In the genomic region with DNA sequence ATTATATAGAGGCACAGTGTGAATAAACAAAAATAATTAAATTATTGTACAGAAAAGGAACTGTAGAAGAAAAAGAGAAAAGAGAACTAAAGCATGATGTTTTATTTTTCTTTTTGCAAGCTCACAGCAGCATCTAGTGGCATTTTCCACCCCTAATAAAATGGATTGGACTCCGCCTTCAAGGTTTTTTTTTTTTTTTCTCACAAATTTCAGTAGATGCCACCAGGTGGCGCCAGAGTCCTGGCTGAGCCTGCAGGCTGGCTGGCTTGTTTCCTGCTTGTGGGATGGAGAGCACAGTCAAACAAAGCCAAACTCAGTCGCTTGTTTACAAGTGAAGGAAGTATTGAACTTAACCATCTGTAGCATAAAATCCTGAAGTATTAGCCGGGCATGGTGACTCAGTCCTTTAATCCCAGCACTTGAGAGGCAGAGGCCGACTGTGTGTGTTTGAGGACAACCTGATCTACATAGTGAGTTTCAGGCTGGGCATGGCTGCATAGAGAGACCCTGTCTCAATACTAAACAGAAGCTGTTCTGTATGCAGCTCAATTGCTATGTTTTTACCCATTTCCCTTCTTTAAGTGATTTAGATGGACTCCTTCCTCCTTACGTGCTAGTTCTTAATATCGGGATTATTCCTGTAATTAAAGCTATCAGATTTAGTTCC, we compare ENCODE assay signal across 8 mouse cellular contexts.
DNase-seq lines count a peak whose midpoint lies in the region; ATAC-seq and TF ChIP-seq lines count a peak whose summit lies in the region.

No protein-coding gene starts in this region.

- H3K27ac ChIP-seq in embryonic facial prominence, embryonic 10.5 days (replicated peaks) = peak overlapping the region; percentile 82
- H3K27ac ChIP-seq in intestine, postnatal 0 days (ENCODE audit: low read depth, low read length) = no peak overlapping the region
- H3K27ac ChIP-seq in limb, embryonic 10.5 days = peak overlapping the region; percentile 85
- no peak overlapping the region for H3K27ac ChIP-seq in midbrain, postnatal 0 days (ENCODE audit: low read depth, low read length)

- H3K9me3 ChIP-seq in embryonic facial prominence, embryonic 10.5 days = no peaks in the 10 kb centered on the region
- no peaks in the 10 kb centered on the region for H3K9me3 ChIP-seq in intestine, postnatal 0 days (ENCODE audit: control insufficient read depth)
- H3K9me3 ChIP-seq in limb, embryonic 10.5 days (replicated peaks) = no peaks in the 10 kb centered on the region
- H3K9me3 ChIP-seq in midbrain, postnatal 0 days (ENCODE audit: low read length) = no peaks in the 10 kb centered on the region

- no peak overlapping the region for H3K4me3 ChIP-seq in embryonic facial prominence, embryonic 10.5 days
- H3K4me3 ChIP-seq in intestine, postnatal 0 days (ENCODE audit: low read depth, low read length) = no peak overlapping the region
- H3K4me3 ChIP-seq in limb, embryonic 10.5 days = no peak overlapping the region
- H3K4me3 ChIP-seq in midbrain, postnatal 0 days (ENCODE audit: low read depth, low read length) = no peak overlapping the region

- no peaks in the 10 kb centered on the region for H3K27me3 ChIP-seq in embryonic facial prominence, embryonic 10.5 days (replicated peaks; ENCODE audit: low read depth, poor library complexity, severe bottlenecking)
- H3K27me3 ChIP-seq in intestine, postnatal 0 days (replicated peaks; ENCODE audit: control insufficient read depth, insufficient read depth, low read length) = no peaks in the 10 kb centered on the region
- no peaks in the 10 kb centered on the region for H3K27me3 ChIP-seq in limb, embryonic 10.5 days (ENCODE audit: low read depth, poor library complexity, severe bottlenecking)
- H3K27me3 ChIP-seq in midbrain, postnatal 0 days (ENCODE audit: insufficient read depth, low read length) = no peaks in the 10 kb centered on the region

- WGBS in embryonic facial prominence, embryonic 10.5 days = 23% methylated on average over 7 of the region's 7 CpGs
- WGBS in intestine, postnatal 0 days = 23% methylated on average over 7 of the region's 7 CpGs
- 28% methylated on average over 7 of the region's 7 CpGs for WGBS in limb, embryonic 10.5 days
- WGBS in midbrain, postnatal 0 days = 21% methylated on average over 7 of the region's 7 CpGs

- H3K4me1 ChIP-seq in embryonic facial prominence, embryonic 10.5 days = peaks cover 2% of the 10 kb centered on the region; the same call in 1 of the 2 replicates
- no peaks in the 10 kb centered on the region for H3K4me1 ChIP-seq in intestine, postnatal 0 days (replicated peaks; ENCODE audit: control insufficient read depth, insufficient read depth, low read length)
- H3K4me1 ChIP-seq in limb, embryonic 10.5 days = no peaks in the 10 kb centered on the region
- H3K4me1 ChIP-seq in midbrain, postnatal 0 days (ENCODE audit: insufficient read depth, low read length) = no peaks in the 10 kb centered on the region; the same call in 1 of the 2 replicates

- DNase-seq in 416B (ENCODE audit: low read depth) = peak; percentile 93
- peak; percentile 88 for DNase-seq in adrenal gland, postnatal 10 days
- peak; percentile 85 for DNase-seq in embryonic facial prominence, embryonic 10.5 days (ENCODE audit: low spot score)
- DNase-seq in limb, embryonic 10.5 days (ENCODE audit: low spot score) = peak; percentile 89
- DNase-seq in midbrain, postnatal 0 days (ENCODE audit: low spot score) = peak; percentile 92
- DNase-seq in spleen, postnatal 4 days (ENCODE audit: low spot score in 2 of 2) = peak; percentile 53 to 86

- ATAC-seq in granulocyte monocyte progenitor cell, adult 5-6 weeks (replicated peaks; ENCODE audit: poor library complexity, severe bottlenecking) = peak; percentile 87
- peak; percentile 54 for ATAC-seq in intestine, postnatal 0 days
- ATAC-seq in midbrain, postnatal 0 days (ENCODE audit: low FRiP score) = peak; percentile 77

- TF ChIP-seq CTCF in intestine, postnatal 0 days (IDR thresholded peaks at IDR 0.05; ENCODE audit: low read depth) = peak; percentile 95
- TF ChIP-seq CTCF in midbrain, postnatal 0 days (IDR thresholded peaks at IDR 0.05) = peak; percentile 97

- no peak overlapping the region for H3K4me2 ChIP-seq in intestine, postnatal 0 days (replicated peaks; ENCODE audit: low read depth)
- no peak overlapping the region for H3K4me2 ChIP-seq in midbrain, postnatal 0 days (ENCODE audit: low read depth, low read length, poor library complexity, severe bottlenecking)

- no peak overlapping the region for H3K9ac ChIP-seq in intestine, postnatal 0 days (ENCODE audit: low read depth, low read length)
- no peak overlapping the region for H3K9ac ChIP-seq in midbrain, postnatal 0 days (replicated peaks; ENCODE audit: low read length, poor library complexity, severe bottlenecking)

- no peaks in the 10 kb centered on the region for H3K36me3 ChIP-seq in embryonic facial prominence, embryonic 10.5 days (replicated peaks)
- no peaks in the 10 kb centered on the region for H3K36me3 ChIP-seq in intestine, postnatal 0 days (ENCODE audit: control insufficient read depth, insufficient read depth)
- no peaks in the 10 kb centered on the region for H3K36me3 ChIP-seq in limb, embryonic 10.5 days
- no peaks in the 10 kb centered on the region for H3K36me3 ChIP-seq in midbrain, postnatal 0 days (ENCODE audit: insufficient read depth, low read length)

Comparison
In these comparisons a context has a peak if more than half of its experiments do, and no peak if none do; other contexts are left out.
1. H3K27ac ChIP-seq: peak in embryonic facial prominence, embryonic 10.5 days (single experiment) and limb, embryonic 10.5 days (single experiment); none in intestine, postnatal 0 days (single experiment) and midbrain, postnatal 0 days (single experiment).
2. Peak in every context shown above with its lines, with median percentiles within 50 percentile points of each other: DNase-seq and ATAC-seq.